Comparison of ENCODE assay signal across 8 mouse cellular contexts in the genomic region with DNA sequence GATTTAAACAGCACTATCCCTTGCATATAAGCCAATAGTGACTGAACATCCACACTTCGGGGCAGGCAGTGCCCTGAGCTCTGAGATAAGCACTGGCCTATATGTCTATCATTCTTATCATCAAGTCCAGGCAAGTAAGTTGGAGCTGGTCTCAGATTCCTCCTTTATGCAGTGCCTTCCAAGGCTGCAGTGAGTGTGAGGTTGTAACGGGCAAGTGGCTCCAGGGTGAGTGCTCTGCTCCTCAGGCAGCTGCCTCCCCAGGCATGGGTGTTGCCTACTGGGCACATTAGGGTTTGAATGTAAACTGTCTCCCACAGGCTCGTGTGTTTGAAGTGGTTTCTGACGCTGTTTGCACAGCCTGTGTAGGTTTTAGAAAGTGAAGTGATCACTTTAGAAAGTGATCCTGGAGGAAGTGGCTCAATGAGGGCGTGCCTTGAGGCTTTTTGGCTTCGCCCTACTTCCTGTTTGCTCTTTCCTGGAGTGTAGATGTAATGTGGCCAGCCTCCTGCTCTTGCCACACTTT. TPM values are rescaled to one million over a fixed set of nuclear protein-coding genes. Genes with fewer than 3 reads are reported as not detected.
DNase-seq lines count a peak whose midpoint lies in the region; ATAC-seq and TF ChIP-seq lines count a peak whose summit lies in the region.

No protein-coding gene starts in this region.

- no peak for TF ChIP-seq EP300 in stomach, postnatal 0 days (optimal IDR thresholded peaks at IDR 0.05)

- H3K4me2 ChIP-seq in stomach, postnatal 0 days (replicated peaks; ENCODE audit: low read depth) = no peak overlapping the region

- no peak for ATAC-seq in stomach, postnatal 0 days (ENCODE audit: low FRiP score, low TSS enrichment)

- no peak for TF ChIP-seq CTCF in stomach, postnatal 0 days (IDR thresholded peaks at IDR 0.05; ENCODE audit: low read depth)

- H3K27me3 ChIP-seq in stomach, postnatal 0 days (ENCODE audit: control insufficient read depth, insufficient read depth, low read length) = no peaks in the 10 kb centered on the region
- H3K27me3 ChIP-seq in limb, embryonic 10.5 days (ENCODE audit: low read depth, poor library complexity, severe bottlenecking) = no peaks in the 10 kb centered on the region

- no peak overlapping the region for H3K4me3 ChIP-seq in stomach, postnatal 0 days (ENCODE audit: low read depth, low read length)
- H3K4me3 ChIP-seq in limb, embryonic 10.5 days = no peak overlapping the region

- DNase-seq in R1 (ENCODE audit: low read depth, low spot score) = peak; percentile 5
- peak; percentile 16 for DNase-seq in large intestine, adult 2 months (ENCODE audit: low read depth, low spot score)
- DNase-seq in lung, postnatal 4 days = peak; percentile 61 to 62
- peak; percentile 25 for DNase-seq in stomach, postnatal 0 days (ENCODE audit: low spot score)
- no peak for DNase-seq in right cerebral cortex, adult 2 months (ENCODE audit: low spot score in 2 of 2)
- no peak for DNase-seq in limb, embryonic 10.5 days (ENCODE audit: low spot score)
- no peak for DNase-seq in kidney, postnatal 14 days
- DNase-seq in kidney, adult 8-10 months = no peak

- H3K27ac ChIP-seq in stomach, postnatal 0 days (replicated peaks) = no peak overlapping the region
- no peak overlapping the region for H3K27ac ChIP-seq in limb, embryonic 10.5 days

- no peaks in the 10 kb centered on the region for H3K4me1 ChIP-seq in stomach, postnatal 0 days (replicated peaks; ENCODE audit: control insufficient read depth, insufficient read depth)
- no peaks in the 10 kb centered on the region for H3K4me1 ChIP-seq in limb, embryonic 10.5 days

- no peak overlapping the region for H3K9ac ChIP-seq in stomach, postnatal 0 days (ENCODE audit: low read length)

- no peaks in the 10 kb centered on the region for H3K9me3 ChIP-seq in stomach, postnatal 0 days (ENCODE audit: control insufficient read depth, low read length)
- no peaks in the 10 kb centered on the region for H3K9me3 ChIP-seq in limb, embryonic 10.5 days (replicated peaks)

- no peaks in the 10 kb centered on the region for H3K36me3 ChIP-seq in stomach, postnatal 0 days (ENCODE audit: control insufficient read depth, insufficient read depth, low read length)
- H3K36me3 ChIP-seq in limb, embryonic 10.5 days = no peaks in the 10 kb centered on the region

- 27% methylated on average over 6 of the region's 6 CpGs for WGBS in large intestine, adult 2 months
- WGBS in stomach, postnatal 0 days = 34% methylated on average over 6 of the region's 6 CpGs
- 56% methylated on average over 6 of the region's 6 CpGs for WGBS in limb, embryonic 10.5 days

RNA-seq across cellular contexts. Expression of gene Cnpy1, which starts 23.9 kb away (rescaled TPM):
- 0.61 and 1.8 TPM in 2 replicates for polyA plus RNA-seq in large intestine, adult 2 months (2012; rRNA removed)
- polyA plus RNA-seq in stomach, postnatal 0 days (2015; fragmentation: Nextera tagmentation; extraction: Ambion mirVana) = 0.08 and 0.21 TPM in 2 replicates
- polyA plus RNA-seq in limb, embryonic 10.5 days (2016; fragmentation: Nextera tagmentation; extraction: Ambion mirVana) = 0.18 TPM in 1 of 2 replicates, not detected in the other

RNA-seq across cellular contexts. Expression of gene Rbm33, which starts 47.4 kb away (rescaled TPM):
- 11.5 and 17.2 TPM in 2 replicates for polyA plus RNA-seq in large intestine, adult 2 months (2012; rRNA removed)
- polyA plus RNA-seq in stomach, postnatal 0 days (2015; fragmentation: Nextera tagmentation; extraction: Ambion mirVana) = 4.6 and 4.7 TPM in 2 replicates
- 13.5 and 16.1 TPM in 2 replicates for polyA plus RNA-seq in limb, embryonic 10.5 days (2016; fragmentation: Nextera tagmentation; extraction: Ambion mirVana)

Comparison
In these comparisons a context has a peak if more than half of its experiments do, and no peak if none do; other contexts are left out.
1. DNase-seq: peak in R1 (single experiment), large intestine, adult 2 months (single experiment), lung, postnatal 4 days (2 of 2) and stomach, postnatal 0 days (single experiment); none in right cerebral cortex, adult 2 months (0 of 2), limb, embryonic 10.5 days (single experiment), kidney, postnatal 14 days (single experiment) and kidney, adult 8-10 months (0 of 2).